Mouse (Mus musculus): Measurements from ENCODE around the gene Kcnk4.

Kcnk4 gene

GRCm38 (mm10) chr19:6915276-6915675, 19.0 kb downstream of the Kcnk4 start:
- WGBS: 83% methylated on average over 4 of the region's 4 CpGs

- WGBS: 96% methylated on average over 9 of the region's 9 CpGs
These were observed 19.8 kb downstream of the Kcnk4 start for GRCm38 (mm10) chr19:6914540-6914939.

- WGBS: 72% methylated on average over 11 of the region's 11 CpGs
These were observed 20.3 kb downstream of the Kcnk4 start for GRCm38 (mm10) chr19:6913991-6914390.

- 81% methylated on average over 6 of the region's 6 CpGs for WGBS
These were observed 21.3 kb downstream of the Kcnk4 start for GRCm38 (mm10) chr19:6913036-6913435.

- 93% methylated on average over 15 of the region's 15 CpGs for WGBS
These were observed 21.9 kb downstream of the Kcnk4 start for GRCm38 (mm10) chr19:6912205-6912970.

- 73% methylated on average over 19 of the region's 19 CpGs for WGBS
These were observed 22.9 kb downstream of the Kcnk4 start for GRCm38 (mm10) chr19:6911101-6912074.

GRCm38 (mm10) chr19:6910306-6910705, 24.0 kb downstream of the Kcnk4 start:
- WGBS: under 1% methylated on average over 30 of the region's 30 CpGs

GRCm38 (mm10) chr19:6909507-6910289, 24.6 kb downstream of the Kcnk4 start, which contains the start of the genes Trmt112 and Prdx5:
Gene Trmt112, plus strand, starts transcription at chr19:6909698.
Gene Prdx5, minus strand, starts transcription at chr19:6910106.
- under 1% methylated on average over 65 of the region's 65 CpGs for WGBS

- WGBS: 4% methylated on average over 11 of the region's 11 CpGs
These were observed 25.3 kb downstream of the Kcnk4 start for GRCm38 (mm10) chr19:6909021-6909420.

GRCm38 (mm10) chr19:6907811-6908540, 26.3 kb downstream of the Kcnk4 start:
- WGBS: 77% methylated on average over 7 of the region's 7 CpGs

GRCm38 (mm10) chr19:6907094-6907493, 27.2 kb downstream of the Kcnk4 start:
- 86% methylated on average over 8 of the region's 8 CpGs for WGBS

GRCm38 (mm10) chr19:6906199-6906598, 28.1 kb downstream of the Kcnk4 start:
- 76% methylated on average over 3 of the region's 3 CpGs for WGBS

GRCm38 (mm10) chr19:6905498-6906159, 28.7 kb downstream of the Kcnk4 start:
- WGBS: 94% methylated on average over 11 of the region's 11 CpGs

GRCm38 (mm10) chr19:6904846-6905245, 29.5 kb downstream of the Kcnk4 start:
- WGBS: 82% methylated on average over 2 of the region's 2 CpGs

- WGBS: 74% methylated on average over 1 of the region's 1 CpGs
These were observed 31.3 kb downstream of the Kcnk4 start for GRCm38 (mm10) chr19:6903031-6903430.

- 84% methylated on average over 4 of the region's 4 CpGs for WGBS
These were observed 34.7 kb downstream of the Kcnk4 start for GRCm38 (mm10) chr19:6899641-6900040.

GRCm38 (mm10) chr19:6895608-6896305, 38.6 kb downstream of the Kcnk4 start:
- WGBS: 77% methylated on average over 18 of the region's 18 CpGs

GRCm38 (mm10) chr19:6893731-6894451, 40.4 kb downstream of the Kcnk4 start:
- WGBS: 94% methylated on average over 14 of the region's 14 CpGs

GRCm38 (mm10) chr19:6892512-6892911, 41.8 kb downstream of the Kcnk4 start:
- WGBS: 79% methylated on average over 4 of the region's 4 CpGs

All from cerebral cortex, adult 2 months (tissue).